20 mouse cellular contexts compared by ENCODE assay signal in the genomic region with DNA sequence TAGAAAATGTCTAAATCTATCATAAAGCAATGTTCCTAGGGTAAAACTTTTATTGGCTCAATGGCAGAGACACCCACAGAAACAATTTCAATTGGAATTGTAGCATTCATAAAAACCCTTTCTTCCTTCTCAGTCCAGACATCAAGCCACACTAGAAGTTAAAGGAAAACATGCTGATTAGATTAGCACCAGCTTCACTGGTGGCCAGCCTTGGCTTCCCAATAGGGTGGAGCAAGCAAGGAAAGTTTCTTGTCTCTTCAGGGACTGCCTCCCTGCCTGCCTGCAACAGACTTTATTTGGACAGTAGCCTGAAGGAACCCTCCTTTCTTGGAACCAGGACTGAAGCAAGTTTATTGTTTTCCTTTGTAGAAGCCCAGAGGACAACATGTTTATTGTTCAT.
"Had no signal": no experiment of that assay in that cellular context is flagged by ENCODE, and none has a peak within 500 bp of the region (broad histone marks: within the 10 kb centered on the region; RNA-seq: fewer than 3 reads in every experiment).

No protein-coding gene starts in this region.

- DNase-seq: kidney, adult 11 months; kidney, adult 8-10 months; kidney, postnatal 14 days; kidney, postnatal 4 days; left cerebral cortex, postnatal 4 days; lung, adult 2 months; retina, postnatal 1 day; thymus, adult 2 months; thymus, postnatal 14 days; thymus, postnatal 4 days had no signal

- H3K27me3 ChIP-seq: intestine, embryonic 15.5 days; limb, embryonic 13.5 days; liver, embryonic 12.5 days; liver, embryonic 15.5 days; midbrain, embryonic 12.5 days; midbrain, embryonic 15.5 days; neural tube, embryonic 12.5 days; neural tube, embryonic 15.5 days had no signal

- H3K27ac ChIP-seq: intestine, embryonic 15.5 days; limb, embryonic 13.5 days; liver, embryonic 12.5 days; liver, embryonic 15.5 days; midbrain, embryonic 12.5 days; midbrain, embryonic 15.5 days; neural tube, embryonic 12.5 days; neural tube, embryonic 15.5 days; stomach, postnatal 0 days had no signal

- H3K9me3 ChIP-seq: intestine, embryonic 15.5 days; limb, embryonic 13.5 days; liver, embryonic 12.5 days; liver, embryonic 15.5 days; midbrain, embryonic 12.5 days; midbrain, embryonic 15.5 days; neural tube, embryonic 12.5 days; neural tube, embryonic 15.5 days had no signal

- H3K36me3 ChIP-seq: intestine, embryonic 15.5 days; limb, embryonic 13.5 days; liver, embryonic 12.5 days; liver, embryonic 15.5 days; midbrain, embryonic 12.5 days; midbrain, embryonic 15.5 days; neural tube, embryonic 12.5 days; neural tube, embryonic 15.5 days had no signal

- ATAC-seq: intestine, embryonic 15.5 days; liver, embryonic 12.5 days; lung, postnatal 0 days; midbrain, embryonic 15.5 days had no signal

- H3K4me3 ChIP-seq: intestine, embryonic 15.5 days; limb, embryonic 13.5 days; liver, embryonic 12.5 days; liver, embryonic 15.5 days; midbrain, embryonic 12.5 days; midbrain, embryonic 15.5 days; neural tube, embryonic 12.5 days; neural tube, embryonic 15.5 days had no signal

- H3K4me1 ChIP-seq: intestine, embryonic 15.5 days; limb, embryonic 13.5 days; midbrain, embryonic 12.5 days; midbrain, embryonic 15.5 days; neural tube, embryonic 12.5 days; neural tube, embryonic 15.5 days had no signal

- H3K4me2 ChIP-seq: intestine, embryonic 15.5 days; limb, embryonic 13.5 days; liver, embryonic 12.5 days; liver, embryonic 15.5 days; midbrain, embryonic 12.5 days; midbrain, embryonic 15.5 days; neural tube, embryonic 12.5 days; neural tube, embryonic 15.5 days had no signal

- H3K9ac ChIP-seq: intestine, embryonic 15.5 days; limb, embryonic 13.5 days; liver, embryonic 12.5 days; liver, embryonic 15.5 days; midbrain, embryonic 12.5 days; midbrain, embryonic 15.5 days; neural tube, embryonic 12.5 days; neural tube, embryonic 15.5 days had no signal
